Mouse (Mus musculus) heart, embryonic 15.5 days (tissue): ENCODE data around the gene Gm9918. TPM values are rescaled to one million over a fixed set of nuclear protein-coding genes. Genes with fewer than 3 reads are reported as not detected.

Experiments used
- ATAC-seq: fragments of 200-750 bp; cut with Nextera tagmentation; replicated peaks from 2 replicates; pipeline ENCODE4 v1.8.0; 2017; ENCODE audit warnings: low read depth, moderate TSS enrichment; ENCODE audit not compliant: insufficient number of reproducible peaks, insufficient read depth, low FRiP score
- H3K27ac ChIP-seq: fragments of 300-500 bp; sonication (generic); 2 replicates; pipeline ENCODE4 v1.5.1; 2015; ENCODE audit warnings: mild to moderate bottlenecking, inconsistent platforms
- H3K27me3 ChIP-seq: fragments of 300-500 bp; sonication (generic); 2 replicates; pipeline ENCODE4 v1.6.1; 2015; ENCODE audit warnings: inconsistent platforms
- H3K36me3 ChIP-seq: fragments of 300-500 bp; sonication (generic); 2 replicates; pipeline ENCODE4 v1.6.1; 2015; ENCODE audit warnings: mild to moderate bottlenecking, inconsistent platforms
- H3K4me1 ChIP-seq: fragments of 300-500 bp; sonication (generic); replicated peaks from 2 replicates; pipeline ENCODE4 v1.6.1; 2015; ENCODE audit warnings: inconsistent platforms
- H3K4me2 ChIP-seq: fragments of 300-500 bp; sonication (generic); 2 replicates; pipeline ENCODE4 v1.6.1; 2015; ENCODE audit warnings: inconsistent platforms, mild to moderate bottlenecking, moderate library complexity
- H3K4me3 ChIP-seq: fragments of 300-500 bp; sonication (generic); 2 replicates; pipeline ENCODE4 v1.5.1; 2015; ENCODE audit warnings: mild to moderate bottlenecking, inconsistent platforms
- H3K9ac ChIP-seq: fragments of 300-500 bp; sonication (generic); 2 replicates; pipeline ENCODE4 v1.6.1; 2015; ENCODE audit warnings: mild to moderate bottlenecking, inconsistent platforms
- H3K9me3 ChIP-seq: fragments of 300-500 bp; sonication (generic); replicated peaks from 2 replicates; pipeline ENCODE4 v1.6.1; 2016; ENCODE audit warnings: inconsistent platforms
- WGBS: fragments of 180-500 bp; shearing (Covaris S2); methylation state at CpG from one replicate; pipeline ENCODE4 v1.1.7; 2015; ENCODE audit warnings: mixed read lengths; 5-methylcytosine and 5-hydroxymethylcytosine counted together
- polyA plus RNA-seq: library from polyadenylated mRNA; unstranded; fragments of >200 nt; fragmentation: Nextera tagmentation; extraction: Ambion mirVana; gene quantifications from 2 replicates; pipeline ENCODE4 v1.2.1, GENCODE M21; 2015

Gm9918 gene
- polyA plus RNA-seq, 1 experiment from 2014 or later = not detected

- Histone ChIP-seq H3K9me3 (no peaks in the 10 kb centered on the region), H3K27me3 (peaks cover 27% of the 10 kb centered on the region), H3K36me3 (no peaks in the 10 kb centered on the region; the same call in 1 of the 2 replicates), H3K4me1 (peaks cover 27% of the 10 kb centered on the region), H3K4me2 (no peak overlapping the region), H3K9ac (no peak overlapping the region), H3K4me3 (no peak overlapping the region), H3K27ac (no peak overlapping the region)
- no peak for ATAC-seq
- WGBS = 79% methylated on average over 14 of the region's 14 CpGs
Observed at GRCm38 (mm10) chr15:102238543-102239259, 31.7 kb upstream of the Gm9918 start.

GRCm38 (mm10) chr15:102239260-102239590 is 31.1 kb upstream of the Gm9918 start:
- Histone ChIP-seq H3K4me2 (no peak overlapping the region), H3K36me3 (no peaks in the 10 kb centered on the region; the same call in 1 of the 2 replicates), H3K9ac (no peak overlapping the region), H3K4me3 (no peak overlapping the region), H3K9me3 (no peaks in the 10 kb centered on the region), H3K27me3 (peaks cover 33% of the 10 kb centered on the region), H3K4me1 (peaks cover 30% of the 10 kb centered on the region), H3K27ac (no peak overlapping the region)
- WGBS = 11% methylated on average over 9 of the region's 9 CpGs
- peak; percentile 51; the same call in 1 of the 2 replicates for ATAC-seq

DNA sequence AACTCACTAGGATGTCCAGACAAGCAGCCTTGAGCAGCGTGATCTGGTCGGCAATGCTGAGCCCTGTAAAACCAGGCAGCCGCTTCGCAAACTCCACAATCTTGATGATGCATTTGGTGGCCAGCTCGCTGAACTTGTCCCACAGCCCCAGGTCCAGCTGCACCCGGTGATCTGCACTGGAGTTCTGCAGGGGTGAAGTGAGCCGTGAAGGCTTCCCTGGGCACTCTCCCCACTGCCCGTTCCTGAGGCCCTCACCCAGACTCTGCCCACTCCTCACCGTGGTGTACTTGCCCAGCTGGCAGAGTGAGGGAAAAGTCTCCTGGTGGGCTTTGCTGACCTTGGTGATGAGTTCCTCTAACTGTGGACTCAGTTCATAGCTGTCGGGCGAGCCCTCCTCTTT is 30.5 kb upstream of the Gm9918 start:
- H3K4me2 ChIP-seq = no peak overlapping the region
- no peak overlapping the region for H3K9ac ChIP-seq
- no peak for ATAC-seq
- no peaks in the 10 kb centered on the region; the same call in 1 of the 2 replicates for H3K36me3 ChIP-seq
- H3K27me3 ChIP-seq = peaks cover 35% of the 10 kb centered on the region
- H3K9me3 ChIP-seq = no peaks in the 10 kb centered on the region
- WGBS = 76% methylated on average over 11 of the region's 11 CpGs
- no peak overlapping the region for H3K4me3 ChIP-seq
- H3K4me1 ChIP-seq = peaks cover 33% of the 10 kb centered on the region
- H3K27ac ChIP-seq = no peak overlapping the region

DNA sequence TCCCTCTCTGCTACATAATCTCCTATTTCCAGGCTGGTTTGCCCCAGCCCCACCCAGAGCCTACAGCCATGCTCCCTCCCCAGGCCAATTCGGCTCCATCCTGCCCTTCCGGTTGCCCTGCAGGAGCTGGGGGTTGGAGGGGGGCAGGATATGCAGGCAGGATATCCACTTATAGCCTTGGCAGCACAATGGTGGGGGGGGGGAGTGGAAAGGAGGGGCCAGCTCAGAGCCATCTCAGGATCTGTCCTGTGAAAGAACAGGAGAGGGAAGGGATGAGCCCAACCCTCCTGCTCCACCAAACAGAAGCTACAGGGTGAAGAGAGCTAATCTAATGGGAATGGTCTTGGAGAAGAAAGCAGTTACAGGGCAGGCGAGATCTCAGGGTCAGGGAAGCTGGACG is 29.8 kb upstream of the Gm9918 start:
- ATAC-seq = 0 out of 2 replicates have a peak, but pooled peaks have one; percentile 26
- no peak overlapping the region for H3K27ac ChIP-seq
- H3K4me3 ChIP-seq = no peak overlapping the region
- peaks cover 34% of the 10 kb centered on the region for H3K4me1 ChIP-seq
- H3K4me2 ChIP-seq = no peak overlapping the region
- H3K9me3 ChIP-seq = no peaks in the 10 kb centered on the region
- H3K36me3 ChIP-seq = no peaks in the 10 kb centered on the region; the same call in 1 of the 2 replicates
- H3K27me3 ChIP-seq = peaks cover 35% of the 10 kb centered on the region
- 68% methylated on average over 4 of the region's 4 CpGs for WGBS
- H3K9ac ChIP-seq = no peak overlapping the region

DNA sequence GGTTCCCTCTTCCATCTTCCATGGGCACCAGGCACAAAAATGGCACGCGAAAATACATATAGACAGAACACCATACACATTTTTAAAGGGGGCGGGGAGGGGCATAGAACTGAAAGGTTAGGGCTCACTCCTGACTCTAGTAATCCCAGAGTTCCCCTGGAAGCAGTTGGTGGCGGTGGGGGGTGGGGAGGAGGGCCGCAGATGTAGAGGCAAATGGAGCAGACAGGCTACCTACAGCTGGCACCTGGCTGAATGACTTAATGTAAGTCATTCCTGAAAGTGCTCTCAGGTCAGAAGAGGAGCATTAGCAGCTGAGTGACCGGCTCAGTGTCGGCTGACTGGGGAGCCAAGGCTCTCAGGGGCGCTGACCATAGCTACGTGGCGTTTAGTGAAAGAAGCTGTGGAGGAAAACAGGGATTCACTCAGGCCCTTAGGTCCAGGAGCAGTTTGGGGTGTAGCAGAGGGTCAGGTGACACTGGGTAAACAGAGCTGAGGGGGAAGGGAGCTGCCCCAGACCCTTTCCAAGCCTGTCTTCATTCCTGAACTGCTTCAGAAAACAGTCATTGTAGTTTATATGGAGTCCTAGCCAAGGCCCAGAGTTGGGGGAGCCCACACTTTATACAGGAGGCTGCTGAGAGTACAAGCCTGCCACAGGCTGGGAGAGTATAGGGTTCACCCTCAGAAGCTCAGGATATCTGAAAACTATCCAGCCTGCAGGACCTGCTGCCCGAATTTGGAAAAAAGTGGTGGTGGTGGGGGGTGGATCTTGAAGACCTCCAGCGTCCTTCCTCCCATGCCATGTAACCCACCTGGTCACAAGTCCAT is 27.7 kb upstream of the Gm9918 start:
- WGBS = 46% methylated on average over 12 of the region's 12 CpGs
- H3K4me1 ChIP-seq = peaks cover 41% of the 10 kb centered on the region
- H3K4me2 ChIP-seq = peak overlapping the region; percentile 92; the same call in 1 of the 2 replicates
- ATAC-seq = no peak
- H3K27ac ChIP-seq = peak overlapping the region; percentile 96; the same call in 1 of the 2 replicates
- no peaks in the 10 kb centered on the region for H3K36me3 ChIP-seq
- peaks cover 35% of the 10 kb centered on the region for H3K27me3 ChIP-seq
- H3K9ac ChIP-seq = no peak overlapping the region
- H3K4me3 ChIP-seq = 0 out of 2 replicates have a peak overlapping the region, but pooled peaks have one; percentile 58
- H3K9me3 ChIP-seq = no peaks in the 10 kb centered on the region

DNA sequence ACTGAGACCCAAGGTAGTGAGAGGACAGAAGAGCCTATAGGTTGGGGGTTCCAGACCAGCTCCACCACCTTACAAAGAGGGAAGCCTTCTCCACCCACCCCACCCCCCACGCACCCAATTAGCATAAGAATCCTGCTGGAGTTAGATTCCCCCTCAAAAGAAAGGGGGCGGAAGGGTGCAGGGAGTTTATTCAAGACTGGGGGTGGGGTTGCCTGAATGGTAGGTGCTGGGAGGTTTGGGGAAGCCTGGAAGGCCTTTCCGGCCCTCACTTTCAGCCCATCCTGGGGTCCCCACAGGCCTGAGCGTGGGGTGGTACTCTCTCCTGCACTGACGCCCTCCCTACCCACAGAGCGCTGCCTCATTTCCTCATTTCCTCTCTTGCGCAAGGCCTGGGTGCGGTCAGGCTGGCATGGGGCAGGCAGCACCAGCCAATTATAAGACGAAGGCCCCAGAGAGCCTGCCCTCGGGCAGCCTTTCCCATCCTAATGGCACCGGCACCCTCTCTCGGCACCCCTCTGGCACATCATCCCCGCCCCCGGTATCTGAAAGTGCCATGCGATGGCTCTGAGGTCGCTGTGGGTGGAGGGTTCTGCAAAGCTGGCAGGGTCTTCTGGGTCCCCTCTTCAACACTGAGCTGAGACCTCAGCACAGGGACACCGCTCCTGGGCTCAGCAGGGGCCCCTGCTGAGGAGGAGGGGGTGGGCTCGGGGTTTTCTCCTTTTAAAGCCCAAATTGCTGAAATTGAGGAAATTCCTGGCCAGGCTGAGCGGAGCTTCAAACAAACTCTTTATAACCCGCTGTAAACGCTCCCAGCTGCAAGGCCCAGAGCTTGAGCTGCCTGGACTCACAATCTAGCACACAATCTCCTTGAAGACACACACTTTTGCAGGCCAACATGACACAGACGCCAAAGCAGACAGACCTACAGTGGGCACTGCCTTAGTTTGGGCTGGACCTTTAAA is 26.9 kb upstream of the Gm9918 start:
- no peak for ATAC-seq
- Histone ChIP-seq H3K9me3 (no peaks in the 10 kb centered on the region), H3K9ac (peak overlapping the region; percentile 39; the same call in 1 of the 2 replicates), H3K27me3 (peaks cover 35% of the 10 kb centered on the region), H3K4me1 (peaks cover 50% of the 10 kb centered on the region), H3K36me3 (no peaks in the 10 kb centered on the region), H3K27ac (peak overlapping the region; percentile 96), H3K4me3 (peak overlapping the region; percentile 58), H3K4me2 (peak overlapping the region; percentile 92)
- WGBS = 27% methylated on average over 22 of the region's 22 CpGs

DNA sequence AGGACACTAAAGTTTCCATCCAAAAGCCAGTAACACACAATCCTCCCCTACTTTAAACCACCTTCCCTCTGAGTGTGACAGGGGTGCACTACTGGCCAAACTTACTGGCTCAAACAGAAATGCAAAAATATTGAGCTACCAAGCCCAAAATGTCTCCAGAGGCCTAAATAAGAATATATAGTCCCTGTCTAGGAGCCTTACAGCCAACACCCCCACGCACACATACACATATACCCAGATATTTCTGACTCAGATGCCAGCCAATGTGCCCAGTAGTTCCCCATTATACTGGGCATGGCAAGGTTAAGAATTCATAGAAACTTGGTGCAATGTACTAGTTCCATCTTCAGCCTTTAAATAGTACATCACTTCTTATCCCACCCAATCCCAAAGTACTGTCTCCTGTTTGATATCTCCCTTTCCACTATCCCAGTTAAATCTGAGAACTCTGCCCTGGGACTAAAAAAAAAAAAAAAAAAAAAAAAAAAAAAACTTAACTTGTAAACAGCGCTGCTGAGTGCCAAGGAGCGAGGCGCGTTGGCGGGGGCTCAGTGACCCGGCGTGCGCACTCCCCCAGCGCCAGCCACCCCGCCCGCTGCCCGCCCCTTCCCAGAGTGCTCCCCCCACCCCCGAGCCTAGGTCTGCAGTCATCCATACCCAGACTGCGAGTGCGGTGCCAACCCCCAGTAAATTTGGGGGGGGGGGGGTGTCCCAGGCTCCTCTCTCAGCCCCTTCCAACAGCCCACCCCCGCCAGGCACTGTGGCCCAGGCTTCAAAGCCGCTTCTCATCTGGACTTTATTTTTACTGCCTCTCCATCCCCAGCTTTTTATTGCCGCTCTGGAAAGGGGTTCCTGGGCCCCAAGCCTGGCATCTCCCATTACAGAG is 25.8 kb upstream of the Gm9918 start:
- no peak for ATAC-seq
- Histone ChIP-seq H3K9me3 (no peaks in the 10 kb centered on the region), H3K4me2 (peak overlapping the region; percentile 92), H3K27ac (peak overlapping the region; percentile 96), H3K27me3 (peaks cover 39% of the 10 kb centered on the region), H3K4me3 (peak overlapping the region; percentile 58), H3K4me1 (peaks cover 60% of the 10 kb centered on the region), H3K36me3 (no peaks in the 10 kb centered on the region), H3K9ac (peak overlapping the region; percentile 58)
- WGBS = 18% methylated on average over 19 of the region's 19 CpGs

DNA sequence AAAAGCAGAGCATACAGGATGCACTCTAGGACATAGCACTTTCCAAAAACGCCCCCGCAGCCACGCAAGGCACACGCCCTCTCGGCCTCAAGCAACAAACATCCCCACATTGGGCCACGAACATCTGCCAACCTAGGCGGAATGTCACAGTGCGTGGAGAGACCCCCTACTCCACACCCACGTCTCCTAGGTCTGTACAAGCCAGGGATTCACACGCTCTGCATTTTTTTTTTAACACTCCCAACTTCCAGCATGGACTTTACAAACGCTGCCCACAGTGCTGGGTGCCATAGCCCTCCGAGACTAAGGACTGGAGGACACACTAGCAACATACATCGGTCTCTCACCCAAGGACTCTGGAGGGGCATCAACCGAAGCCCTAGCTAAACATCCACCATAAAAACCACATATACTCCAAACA is 24.9 kb upstream of the Gm9918 start:
- Histone ChIP-seq H3K27me3 (peaks cover 44% of the 10 kb centered on the region), H3K4me3 (peak overlapping the region; percentile 58), H3K9ac (peak overlapping the region; percentile 58), H3K36me3 (no peaks in the 10 kb centered on the region), H3K4me1 (peaks cover 65% of the 10 kb centered on the region), H3K9me3 (no peaks in the 10 kb centered on the region), H3K4me2 (peak overlapping the region; percentile 92), H3K27ac (peak overlapping the region; percentile 96)
- no peak for ATAC-seq
- WGBS = 7% methylated on average over 14 of the region's 14 CpGs

- WGBS = under 1% methylated on average over 41 of the region's 44 CpGs
Observed at GRCm38 (mm10) chr15:102245891-102246741, 24.2 kb upstream of the Gm9918 start.

More at GRCm38 (mm10) chr15:102245891-102246741, 24.2 kb upstream of the Gm9918 start:
- Histone ChIP-seq H3K4me2 (peak overlapping the region; percentile 92), H3K9ac (peak overlapping the region; percentile 58), H3K4me3 (peak overlapping the region; percentile 58), H3K9me3 (no peaks in the 10 kb centered on the region), H3K27ac (peak overlapping the region; percentile 96), H3K36me3 (no peaks in the 10 kb centered on the region), H3K27me3 (peaks cover 47% of the 10 kb centered on the region), H3K4me1 (peaks cover 62% of the 10 kb centered on the region)
- peak; percentile 54 for ATAC-seq
